In the genomic region with DNA sequence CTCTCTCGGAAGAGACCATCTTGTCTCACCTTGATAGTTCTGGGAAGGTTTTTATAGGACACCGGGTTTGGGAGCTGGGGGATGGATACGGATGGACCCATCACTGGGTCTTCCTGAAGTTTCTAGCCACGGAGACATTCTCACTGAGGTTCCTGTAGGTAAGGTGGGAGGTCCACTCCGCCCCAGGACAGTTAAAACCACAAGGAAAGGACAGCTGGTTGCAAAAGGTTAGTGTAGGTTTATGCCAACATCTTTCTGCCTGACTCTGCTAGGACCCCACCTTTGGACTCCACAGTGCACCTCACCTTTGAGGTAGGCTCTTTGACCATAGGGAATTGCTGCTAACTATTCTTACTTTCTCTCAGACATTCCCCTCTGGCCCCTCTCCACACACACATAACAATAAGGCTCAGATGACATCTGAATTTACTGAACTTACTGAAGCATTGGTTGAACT, we compare ENCODE assay signal across 8 mouse cellular contexts. TPM values are rescaled to one million over a fixed set of nuclear protein-coding genes. Genes with fewer than 3 reads are reported as not detected.
DNase-seq lines count a peak whose midpoint lies in the region; ATAC-seq and TF ChIP-seq lines count a peak whose summit lies in the region.

No protein-coding gene starts in this region.

- H3K27ac ChIP-seq in testis, adult 2 months (ENCODE audit: control insufficient read depth, insufficient read depth, low read depth, low read length): no peak overlapping the region
- H3K27ac ChIP-seq in liver, embryonic 16.5 days (ENCODE audit: low read length): peak overlapping the region; percentile 91

- H3K27me3 ChIP-seq in testis, adult 2 months (ENCODE audit: control insufficient read depth, insufficient read depth, low read length): no peaks in the 10 kb centered on the region
- no peaks in the 10 kb centered on the region for H3K27me3 ChIP-seq in liver, embryonic 16.5 days (ENCODE audit: control insufficient read depth, insufficient read depth, low read depth, low read length)

- H3K36me3 ChIP-seq in testis, adult 2 months (ENCODE audit: control insufficient read depth, insufficient read depth, low read length): no peaks in the 10 kb centered on the region
- no peaks in the 10 kb centered on the region for H3K36me3 ChIP-seq in liver, embryonic 16.5 days (ENCODE audit: control insufficient read depth, insufficient read depth)

- H3K4me3 ChIP-seq in testis, adult 2 months (ENCODE audit: control insufficient read depth, low read depth, low read length): peak overlapping the region; percentile 88
- peak overlapping the region; percentile 97 for H3K4me3 ChIP-seq in liver, embryonic 16.5 days (ENCODE audit: low read depth, low read length)

- H3K4me1 ChIP-seq in testis, adult 2 months (ENCODE audit: control insufficient read depth, insufficient read depth, low read length): peaks cover 8% of the 10 kb centered on the region
- H3K4me1 ChIP-seq in liver, embryonic 16.5 days (ENCODE audit: control insufficient read depth, low read depth, low read length): peaks cover 10% of the 10 kb centered on the region

- no peak for TF ChIP-seq POLR2A in testis, adult 2 months (IDR thresholded peaks at IDR 0.05; ENCODE audit: control insufficient read depth, low read depth, low read length)

- H3K9ac ChIP-seq in liver, embryonic 16.5 days (ENCODE audit: low read depth, low read length): peak overlapping the region; percentile 100

- no peak for TF ChIP-seq CTCF in testis, adult 2 months (IDR thresholded peaks at IDR 0.05; ENCODE audit: control insufficient read depth, insufficient read depth, insufficient replicate concordance, low read depth, low read length)

- peak overlapping the region; percentile 71 for H3K4me2 ChIP-seq in liver, embryonic 16.5 days (ENCODE audit: low read depth, low read length)

- DNase-seq in cerebellum, adult 9-11 months: no peak
- DNase-seq in testis, postnatal 10 days (ENCODE audit: low spot score): no peak
- DNase-seq in urinary bladder, postnatal 10 days (ENCODE audit: low spot score): no peak
- DNase-seq in frontal cortex, postnatal 25 days (ENCODE audit: low spot score in 2 of 2): no peak
- DNase-seq in cerebellum, postnatal 10 days: no peak

- WGBS in liver, embryonic 16.5 days (ENCODE audit: insufficient replicate concordance): 8% methylated on average over 5 of the region's 5 CpGs

- ATAC-seq in cerebellum, adult (ENCODE audit: insufficient number of reproducible peaks, low FRiP score, low TSS enrichment): peak; percentile 86; the same call in 1 of the 2 replicates
- ATAC-seq in liver, embryonic 16.5 days (ENCODE audit: low read depth): no peak

- H3K9me3 ChIP-seq in liver, embryonic 16.5 days (replicated peaks; ENCODE audit: control insufficient read depth, low read length): no peaks in the 10 kb centered on the region

RNA-seq across cellular contexts. Expression of gene Vopp1, which starts 0.3 kb away (rescaled TPM):
- polyA plus RNA-seq in testis, adult 2 months (2012; rRNA removed): 1.1 and 1.2 TPM in 2 replicates
- polyA plus RNA-seq in liver, embryonic 16.5 days (2015; fragmentation: Nextera tagmentation; extraction: Ambion mirVana): 58.2 and 62.5 TPM in 2 replicates

RNA-seq across cellular contexts. Expression of gene Vmn1r21, which starts 24.9 kb away (rescaled TPM):
- polyA plus RNA-seq in testis, adult 2 months (2012; rRNA removed): 0.14 and 0.36 TPM in 2 replicates
- polyA plus RNA-seq in liver, embryonic 16.5 days (2015; fragmentation: Nextera tagmentation; extraction: Ambion mirVana): not detected in 2 replicates

Comparison
In these comparisons a context has a peak if more than half of its experiments do, and no peak if none do; other contexts are left out.
1. RNA of gene Vopp1, which starts 0.3 kb away (polyA plus RNA-seq): 58.2 to 62.5 TPM in liver, embryonic 16.5 days; 1.1 to 1.2 TPM in testis, adult 2 months; every median in the first group is over 10 times any median in the second.